Mouse (Mus musculus) kidney, postnatal 0 days (tissue): ENCODE measurements at regions not wholly inside any gene's neighbourhood (a gene's known extent, or its start where the extent isn't known, plus 50 kb on each side); places are given as distances from the start of the nearest gene placed in this dataset.

Experiments
- ATAC-seq: fragments of 200-750 bp; cut with Nextera tagmentation; replicated peaks from 2 replicates; pipeline ENCODE4 v1.8.0; 2017; ENCODE audit warnings: low read depth, moderate number of reproducible peaks, moderate TSS enrichment, moderate library complexity; ENCODE audit not compliant: low FRiP score
- DNase-seq: peaks from one replicate; pipeline ENCODE4 v3.0.0-alpha.2; 2016; ENCODE audit warnings: low spot score
- H3K27ac ChIP-seq: fragments of 300-500 bp; sonication (generic); 2 replicates; pipeline ENCODE4 v1.5.1; 2014; ENCODE audit warnings: mild to moderate bottlenecking
- H3K27me3 ChIP-seq: fragments of 300-500 bp; sonication (generic); 2 replicates; pipeline ENCODE4 v1.6.1; 2014; ENCODE audit warnings: low read length, mixed read lengths; ENCODE audit not compliant: insufficient read depth
- H3K36me3 ChIP-seq: fragments of 300-500 bp; sonication (generic); 2 replicates; pipeline ENCODE4 v1.6.1; 2014; ENCODE audit warnings: low read length, mixed read lengths; ENCODE audit not compliant: insufficient read depth
- H3K4me1 ChIP-seq: fragments of 300-500 bp; sonication (generic); replicated peaks from 2 replicates; pipeline ENCODE4 v1.6.1; 2014; ENCODE audit warnings: antibody characterized with exemption, low read length, mixed read lengths; ENCODE audit not compliant: insufficient read depth
- H3K4me2 ChIP-seq: fragments of 300-500 bp; sonication (generic); 2 replicates; pipeline ENCODE4 v1.6.1; 2014; ENCODE audit warnings: mild to moderate bottlenecking, low read length, moderate library complexity, mixed read lengths
- H3K4me3 ChIP-seq: fragments of 300-500 bp; sonication (generic); replicated peaks from 2 replicates; pipeline ENCODE4 v1.5.1; 2014; ENCODE audit warnings: low read depth, low read length
- H3K9ac ChIP-seq: fragments of 300-500 bp; sonication (generic); 2 replicates; pipeline ENCODE4 v1.6.1; 2014; ENCODE audit warnings: low read depth, low read length
- H3K9me3 ChIP-seq: fragments of 300-500 bp; sonication (generic); replicated peaks from 2 replicates; pipeline ENCODE4 v1.6.1; 2016; ENCODE audit warnings: low read length, inconsistent platforms, mixed read lengths
- CTCF ChIP-seq: IDR thresholded peaks from 2 replicates; pipeline ENCODE4 v1.5.1; 2016; ENCODE audit warnings: antibody characterized with exemption, low read depth, mild to moderate bottlenecking, moderate library complexity
- WGBS: fragments of 180-500 bp; shearing (Covaris S2); extraction: QIAGEN DNeasy Blood & Tissue Kit; methylation state at CpG from one replicate; pipeline ENCODE4 v1.1.7; 2014; 5-methylcytosine and 5-hydroxymethylcytosine counted together

DNA sequence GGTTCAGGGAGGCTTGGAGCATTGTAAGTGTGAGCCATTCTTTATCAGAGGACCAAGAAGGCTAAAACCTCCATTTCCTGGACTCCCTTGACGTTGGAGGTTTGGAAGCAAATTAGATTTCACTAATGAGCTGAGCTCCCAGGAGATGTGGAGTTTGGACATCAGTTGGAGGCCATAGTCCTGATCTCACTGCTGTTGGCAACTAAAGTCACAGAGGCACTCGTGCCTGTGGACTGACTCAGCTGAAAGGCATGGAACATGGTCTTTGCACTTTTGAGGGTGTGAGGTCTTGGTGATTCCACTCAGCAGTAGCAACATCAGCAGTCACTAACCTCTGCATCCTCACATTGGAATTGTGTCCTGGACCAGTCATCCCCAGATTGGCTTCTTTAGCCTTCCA, 169.1 kb upstream of the Klf4 start:
- no peak overlapping the region for H3K27ac ChIP-seq
- H3K4me3 ChIP-seq = no peak overlapping the region
- H3K27me3 ChIP-seq = no peaks in the 10 kb centered on the region
- WGBS = 77% methylated on average over 2 of the region's 2 CpGs
- no peaks in the 10 kb centered on the region for H3K36me3 ChIP-seq
- no peak overlapping the region for H3K9ac ChIP-seq
- TF ChIP-seq CTCF = no peak
- ATAC-seq = no peak
- H3K4me2 ChIP-seq = no peak overlapping the region
- H3K4me1 ChIP-seq = no peaks in the 10 kb centered on the region
- DNase-seq = no peak
- H3K9me3 ChIP-seq = no peaks in the 10 kb centered on the region

GRCm38 (mm10) chr4:55699917-55700316, 167.7 kb upstream of the Klf4 start:
- no peak overlapping the region for H3K27ac ChIP-seq
- no peak for ATAC-seq
- no peak overlapping the region for H3K4me2 ChIP-seq
- 53% methylated on average over 8 of the region's 8 CpGs for WGBS
- no peaks in the 10 kb centered on the region for H3K4me1 ChIP-seq
- no peaks in the 10 kb centered on the region for H3K9me3 ChIP-seq
- H3K9ac ChIP-seq = no peak overlapping the region
- H3K4me3 ChIP-seq = no peak overlapping the region
- no peak for TF ChIP-seq CTCF
- no peak for DNase-seq
- no peaks in the 10 kb centered on the region for H3K36me3 ChIP-seq
- H3K27me3 ChIP-seq = no peaks in the 10 kb centered on the region

GRCm38 (mm10) chr4:55699161-55699560, 166.9 kb upstream of the Klf4 start:
- WGBS = 84% methylated on average over 5 of the region's 5 CpGs
- H3K9me3 ChIP-seq = no peaks in the 10 kb centered on the region
- H3K4me1 ChIP-seq = no peaks in the 10 kb centered on the region
- no peak overlapping the region for H3K27ac ChIP-seq
- no peak overlapping the region for H3K9ac ChIP-seq
- DNase-seq (no peak), ATAC-seq (no peak)
- no peak for TF ChIP-seq CTCF
- H3K27me3 ChIP-seq = no peaks in the 10 kb centered on the region
- H3K4me2 ChIP-seq = no peak overlapping the region
- H3K4me3 ChIP-seq = no peak overlapping the region
- H3K36me3 ChIP-seq = no peaks in the 10 kb centered on the region

GRCm38 (mm10) chr4:55697108-55697507, 164.8 kb upstream of the Klf4 start:
- Histone ChIP-seq H3K9me3 (no peaks in the 10 kb centered on the region), H3K4me2 (no peak overlapping the region), H3K27ac (no peak overlapping the region), H3K36me3 (no peaks in the 10 kb centered on the region), H3K4me1 (no peaks in the 10 kb centered on the region), H3K4me3 (no peak overlapping the region), H3K9ac (no peak overlapping the region), H3K27me3 (no peaks in the 10 kb centered on the region)
- DNase-seq (no peak), ATAC-seq (no peak)
- no peak for TF ChIP-seq CTCF
- WGBS = 63% methylated on average over 12 of the region's 12 CpGs

DNA sequence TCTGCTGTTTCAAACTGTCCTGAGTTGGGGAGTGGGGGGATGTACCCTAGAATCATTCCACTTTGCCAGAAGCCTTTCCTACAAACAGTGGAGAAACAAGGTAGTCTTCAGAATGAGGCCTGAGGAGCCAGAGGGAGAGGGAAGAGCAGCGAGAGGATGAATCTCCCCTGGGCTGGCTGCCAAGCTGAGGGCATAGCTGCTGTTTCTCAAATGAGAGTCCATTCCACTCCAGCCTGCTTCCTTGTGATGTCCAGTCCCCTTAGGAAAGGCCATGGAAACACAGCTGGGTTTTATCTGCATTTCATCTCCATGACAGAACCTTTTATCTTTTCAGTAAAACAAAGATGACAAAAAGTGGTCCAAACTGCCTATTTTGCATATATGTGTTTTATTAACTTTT, 164.2 kb upstream of the Klf4 start:
- peak; percentile 25 for DNase-seq
- no peaks in the 10 kb centered on the region for H3K9me3 ChIP-seq
- 65% methylated on average over 1 of the region's 1 CpGs for WGBS
- ATAC-seq = no peak
- no peaks in the 10 kb centered on the region for H3K36me3 ChIP-seq
- H3K9ac ChIP-seq = no peak overlapping the region
- H3K27me3 ChIP-seq = no peaks in the 10 kb centered on the region
- H3K4me1 ChIP-seq = no peaks in the 10 kb centered on the region
- H3K4me3 ChIP-seq = no peak overlapping the region
- no peak overlapping the region for H3K27ac ChIP-seq
- H3K4me2 ChIP-seq = no peak overlapping the region
- no peak for TF ChIP-seq CTCF

- ATAC-seq (no peak), DNase-seq (no peak)
- Histone ChIP-seq H3K27me3 (no peaks in the 10 kb centered on the region), H3K4me3 (no peak overlapping the region), H3K4me2 (no peak overlapping the region), H3K9me3 (no peaks in the 10 kb centered on the region), H3K27ac (no peak overlapping the region), H3K9ac (no peak overlapping the region), H3K36me3 (no peaks in the 10 kb centered on the region), H3K4me1 (no peaks in the 10 kb centered on the region)
- WGBS = 82% methylated on average over 1 of the region's 1 CpGs
- TF ChIP-seq CTCF = no peak
Measured at GRCm38 (mm10) chr4:55695246-55695645, 163.0 kb upstream of the Klf4 start.

- WGBS = 73% methylated on average over 1 of the region's 1 CpGs
- Histone ChIP-seq H3K4me1 (no peaks in the 10 kb centered on the region), H3K4me3 (no peak overlapping the region), H3K27me3 (no peaks in the 10 kb centered on the region), H3K27ac (no peak overlapping the region), H3K36me3 (no peaks in the 10 kb centered on the region), H3K4me2 (no peak overlapping the region), H3K9me3 (no peaks in the 10 kb centered on the region), H3K9ac (no peak overlapping the region)
- no peak for TF ChIP-seq CTCF
- ATAC-seq (no peak), DNase-seq (no peak)
Measured at GRCm38 (mm10) chr4:55689479-55689878, 157.2 kb upstream of the Klf4 start.
